Mouse (Mus musculus) kidney, embryonic 16.5 days (tissue): ENCODE results near the gene Acot7. TPM values are rescaled to one million over a fixed set of nuclear protein-coding genes. Genes with fewer than 3 reads are reported as not detected.

Source experiments
- ATAC-seq: fragments of 200-750 bp; cut with Nextera tagmentation; 2 replicates; pipeline ENCODE4 v1.8.0; 2017; ENCODE audit warnings: moderate TSS enrichment; ENCODE audit not compliant: low FRiP score, low TSS enrichment
- H3K27ac ChIP-seq: fragments of 300-500 bp; sonication (generic); 2 replicates; pipeline ENCODE4 v1.5.1; 2014; ENCODE audit warnings: low read length
- H3K27me3 ChIP-seq: fragments of 300-500 bp; sonication (generic); 2 replicates; pipeline ENCODE4 v1.6.1; 2014; ENCODE audit warnings: low read length, control low read depth, mixed read lengths; ENCODE audit not compliant: insufficient read depth
- H3K36me3 ChIP-seq: fragments of 300-500 bp; sonication (generic); 2 replicates; pipeline ENCODE4 v1.6.1; 2014; ENCODE audit warnings: low read length, control low read depth, mixed read lengths; ENCODE audit not compliant: insufficient read depth
- H3K4me1 ChIP-seq: fragments of 300-500 bp; sonication (generic); 2 replicates; pipeline ENCODE4 v1.6.1; 2014; ENCODE audit warnings: low read length, control low read depth, mixed read lengths; ENCODE audit not compliant: insufficient read depth
- H3K4me2 ChIP-seq: fragments of 300-500 bp; sonication (generic); replicated peaks from 2 replicates; pipeline ENCODE4 v1.6.1; 2014; ENCODE audit warnings: low read depth, low read length
- H3K4me3 ChIP-seq: fragments of 300-500 bp; sonication (generic); 2 replicates; pipeline ENCODE4 v1.5.1; 2014; ENCODE audit warnings: mild to moderate bottlenecking, low read length
- H3K9ac ChIP-seq: fragments of 300-500 bp; sonication (generic); replicated peaks from 2 replicates; pipeline ENCODE4 v1.6.1; 2014; ENCODE audit warnings: low read length
- H3K9me3 ChIP-seq: fragments of 300-500 bp; sonication (generic); 2 replicates; pipeline ENCODE4 v1.6.1; 2016; ENCODE audit warnings: low read length, control low read depth
- WGBS: fragments of 180-500 bp; shearing (Covaris S2); extraction: QIAGEN DNeasy Blood & Tissue Kit; methylation state at CpG from one replicate; pipeline ENCODE4 v1.1.7; 2014; 5-methylcytosine and 5-hydroxymethylcytosine counted together
- polyA plus RNA-seq: library from polyadenylated mRNA; unstranded; fragments of >200 nt; fragmentation: Nextera tagmentation; extraction: Ambion mirVana; gene quantifications from 2 replicates; pipeline ENCODE4 v1.2.1, GENCODE M21; 2015

The Acot7 gene
- polyA plus RNA-seq, 1 experiment from 2014 or later: 76.4 TPM

GRCm38 (mm10) chr4:152213760-152214480 is 36.0 kb downstream of the Acot7 start:
- WGBS: 38% methylated on average over 6 of the region's 6 CpGs
- Histone ChIP-seq H3K27me3 (no peaks in the 10 kb centered on the region), H3K4me1 (peaks cover 3% of the 10 kb centered on the region), H3K4me3 (no peak overlapping the region), H3K9me3 (no peaks in the 10 kb centered on the region), H3K36me3 (no peaks in the 10 kb centered on the region; the same call in 1 of the 2 replicates), H3K27ac (no peak overlapping the region), H3K9ac (no peak overlapping the region), H3K4me2 (no peak overlapping the region)
- ATAC-seq: peak; percentile 59; the same call in 1 of the 2 replicates

DNA sequence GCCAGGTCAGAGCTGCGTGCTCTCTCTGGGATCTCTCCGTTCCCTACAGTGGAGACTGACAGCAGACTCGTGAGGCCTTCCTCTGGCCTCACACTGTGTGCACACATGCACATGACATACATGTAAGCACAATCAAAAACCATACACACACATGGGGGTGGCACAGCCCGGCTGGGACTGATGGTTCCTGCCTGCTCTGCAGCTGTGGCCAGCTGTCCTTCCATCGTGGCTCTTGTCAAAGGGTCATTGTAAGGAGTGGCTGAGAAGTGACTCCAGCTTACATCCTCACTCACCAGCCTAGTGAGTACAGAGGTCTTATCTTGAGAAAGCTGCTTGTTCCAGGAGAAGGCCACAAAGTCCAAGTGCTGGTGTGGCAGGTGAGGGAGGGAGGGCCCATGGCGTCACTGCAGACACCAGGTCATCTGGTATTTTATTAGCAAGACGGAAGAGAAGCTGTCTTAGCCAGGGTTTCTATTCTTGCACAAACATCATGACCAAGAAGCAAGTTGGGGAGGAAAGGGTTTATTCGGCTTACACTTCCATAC is 37.0 kb downstream of the Acot7 start:
- 77% methylated on average over 8 of the region's 8 CpGs for WGBS
- Histone ChIP-seq H3K4me3 (no peak overlapping the region), H3K27ac (no peak overlapping the region), H3K4me2 (no peak overlapping the region), H3K4me1 (peaks cover 3% of the 10 kb centered on the region), H3K36me3 (no peaks in the 10 kb centered on the region; the same call in 1 of the 2 replicates), H3K27me3 (no peaks in the 10 kb centered on the region), H3K9ac (no peak overlapping the region), H3K9me3 (no peaks in the 10 kb centered on the region)
- no peak for ATAC-seq

DNA sequence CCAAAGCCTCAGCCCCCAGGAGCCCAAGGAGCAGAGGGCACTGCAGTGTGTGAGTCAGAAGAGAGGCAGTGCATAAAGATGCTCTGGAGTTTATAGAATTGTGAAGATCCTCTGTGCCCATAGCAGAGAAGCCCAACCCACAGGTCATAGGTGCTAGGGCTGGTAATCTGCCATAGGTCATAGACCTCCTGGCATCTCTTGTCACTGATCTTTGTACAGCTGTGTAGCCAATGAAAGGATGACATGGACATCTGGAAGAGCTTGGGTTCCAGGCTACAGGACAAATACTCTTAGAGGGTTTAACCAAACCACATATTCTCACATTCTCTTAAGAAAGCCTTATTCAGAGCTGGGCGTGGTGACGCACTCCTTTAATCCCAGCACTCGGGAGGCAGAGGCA is 41.7 kb downstream of the Acot7 start:
- no peak for ATAC-seq
- Histone ChIP-seq H3K9ac (no peak overlapping the region), H3K4me3 (no peak overlapping the region), H3K27ac (no peak overlapping the region), H3K9me3 (no peaks in the 10 kb centered on the region), H3K36me3 (no peaks in the 10 kb centered on the region; the same call in 1 of the 2 replicates), H3K4me1 (peaks cover 22% of the 10 kb centered on the region), H3K27me3 (no peaks in the 10 kb centered on the region), H3K4me2 (no peak overlapping the region)
- 100% methylated on average over 3 of the region's 3 CpGs for WGBS

GRCm38 (mm10) chr4:152220771-152221410 is 43.0 kb downstream of the Acot7 start:
- 66% methylated on average over 7 of the region's 7 CpGs for WGBS

DNA sequence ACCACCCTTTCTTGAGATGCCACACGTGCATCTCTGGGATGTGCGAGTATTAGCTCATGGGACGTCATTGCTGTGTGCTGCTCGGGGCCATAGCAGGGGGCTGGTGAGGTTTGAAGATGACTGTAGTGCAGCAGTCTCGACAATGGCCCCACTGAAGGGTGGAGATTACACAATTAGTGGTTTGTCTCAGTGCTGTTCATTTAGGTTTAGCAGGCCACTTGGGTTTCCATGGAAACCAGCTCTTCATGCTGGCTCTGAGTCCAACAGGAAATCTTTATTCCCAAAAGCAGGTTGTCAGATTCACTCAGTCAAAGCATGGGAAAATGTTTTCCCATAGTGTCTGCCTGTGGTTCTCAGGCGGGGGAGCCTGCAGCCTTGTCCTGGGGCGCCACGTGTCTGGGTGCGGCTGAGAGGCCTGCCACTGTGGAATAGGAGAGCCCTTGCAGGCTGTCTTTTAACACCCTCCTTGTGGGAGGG is 43.5 kb downstream of the Acot7 start:
- 47% methylated on average over 9 of the region's 9 CpGs for WGBS
- Histone ChIP-seq H3K36me3 (no peaks in the 10 kb centered on the region; the same call in 1 of the 2 replicates), H3K27ac (no peak overlapping the region), H3K9ac (no peak overlapping the region), H3K9me3 (no peaks in the 10 kb centered on the region), H3K4me2 (no peak overlapping the region), H3K27me3 (no peaks in the 10 kb centered on the region), H3K4me3 (no peak overlapping the region), H3K4me1 (peaks cover 22% of the 10 kb centered on the region)
- 0 out of 2 replicates have a peak, but pooled peaks have one; percentile 37 for ATAC-seq

More at GRCm38 (mm10) chr4:152220771-152221410, 43.0 kb downstream of the Acot7 start:
- H3K4me3 ChIP-seq: no peak overlapping the region
- H3K4me1 ChIP-seq: peaks cover 22% of the 10 kb centered on the region
- no peaks in the 10 kb centered on the region for H3K27me3 ChIP-seq
- no peak overlapping the region for H3K9ac ChIP-seq
- no peaks in the 10 kb centered on the region for H3K9me3 ChIP-seq
- no peak overlapping the region for H3K27ac ChIP-seq
- H3K36me3 ChIP-seq: no peaks in the 10 kb centered on the region; the same call in 1 of the 2 replicates
- no peak overlapping the region for H3K4me2 ChIP-seq
- ATAC-seq: no peak

DNA sequence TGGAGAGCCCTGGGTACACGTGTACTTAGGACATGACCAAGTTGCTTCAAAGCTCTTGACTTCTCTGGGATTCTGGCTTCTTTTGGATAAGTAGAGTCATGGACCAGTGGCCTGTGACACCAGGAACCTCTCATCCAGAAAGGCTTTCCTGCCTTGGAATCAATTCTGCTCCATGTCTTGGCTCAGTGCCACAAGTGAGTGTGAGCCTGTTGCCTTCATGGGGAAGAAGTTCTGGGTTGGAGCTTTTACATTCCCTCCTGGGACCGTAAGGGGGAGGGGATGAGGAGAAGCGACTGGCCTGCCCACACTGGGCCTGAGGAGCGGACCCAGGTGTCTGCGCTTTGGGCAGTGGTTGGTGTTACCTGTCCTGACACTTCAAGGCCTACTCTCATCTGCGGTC is 44.2 kb downstream of the Acot7 start:
- Histone ChIP-seq H3K27me3 (no peaks in the 10 kb centered on the region), H3K36me3 (no peaks in the 10 kb centered on the region; the same call in 1 of the 2 replicates), H3K4me2 (no peak overlapping the region), H3K27ac (no peak overlapping the region), H3K9ac (no peak overlapping the region), H3K4me1 (peaks cover 22% of the 10 kb centered on the region), H3K9me3 (no peaks in the 10 kb centered on the region), H3K4me3 (no peak overlapping the region)
- 71% methylated on average over 6 of the region's 6 CpGs for WGBS
- 0 out of 2 replicates have a peak, but pooled peaks have one; percentile 12 for ATAC-seq

- Histone ChIP-seq H3K27me3 (no peaks in the 10 kb centered on the region), H3K4me1 (peaks cover 26% of the 10 kb centered on the region), H3K27ac (no peak overlapping the region), H3K9me3 (no peaks in the 10 kb centered on the region), H3K36me3 (no peaks in the 10 kb centered on the region; the same call in 1 of the 2 replicates), H3K4me3 (no peak overlapping the region), H3K9ac (no peak overlapping the region), H3K4me2 (no peak overlapping the region)
- no peak for ATAC-seq
- 75% methylated on average over 1 of the region's 1 CpGs for WGBS
Measured at GRCm38 (mm10) chr4:152222513-152222912, 44.6 kb downstream of the Acot7 start.

DNA sequence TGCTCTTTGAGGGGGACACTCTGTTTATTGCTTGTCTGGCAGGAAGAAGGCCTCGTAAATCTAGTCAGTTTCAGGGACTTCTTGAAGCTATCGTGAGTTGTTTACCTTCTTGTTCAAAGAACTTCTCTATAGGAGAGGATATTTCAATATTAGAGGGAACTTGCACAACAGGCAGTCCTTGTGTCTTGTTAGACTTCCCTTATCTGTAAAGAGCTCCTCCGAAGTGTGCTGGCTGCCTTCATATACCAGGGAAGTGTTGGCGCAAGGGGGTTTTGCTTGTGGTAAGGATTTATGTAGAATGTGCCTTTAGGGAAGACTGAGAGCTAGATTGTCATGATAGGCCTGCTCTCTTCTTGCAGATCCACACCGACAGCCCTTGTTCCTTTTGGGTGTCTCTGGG is 46.2 kb downstream of the Acot7 start:
- Histone ChIP-seq H3K27me3 (no peaks in the 10 kb centered on the region), H3K27ac (no peak overlapping the region), H3K4me3 (no peak overlapping the region), H3K9ac (no peak overlapping the region), H3K4me2 (no peak overlapping the region), H3K9me3 (no peaks in the 10 kb centered on the region), H3K4me1 (peaks cover 36% of the 10 kb centered on the region), H3K36me3 (no peaks in the 10 kb centered on the region)
- 62% methylated on average over 5 of the region's 5 CpGs for WGBS
- ATAC-seq: no peak

DNA sequence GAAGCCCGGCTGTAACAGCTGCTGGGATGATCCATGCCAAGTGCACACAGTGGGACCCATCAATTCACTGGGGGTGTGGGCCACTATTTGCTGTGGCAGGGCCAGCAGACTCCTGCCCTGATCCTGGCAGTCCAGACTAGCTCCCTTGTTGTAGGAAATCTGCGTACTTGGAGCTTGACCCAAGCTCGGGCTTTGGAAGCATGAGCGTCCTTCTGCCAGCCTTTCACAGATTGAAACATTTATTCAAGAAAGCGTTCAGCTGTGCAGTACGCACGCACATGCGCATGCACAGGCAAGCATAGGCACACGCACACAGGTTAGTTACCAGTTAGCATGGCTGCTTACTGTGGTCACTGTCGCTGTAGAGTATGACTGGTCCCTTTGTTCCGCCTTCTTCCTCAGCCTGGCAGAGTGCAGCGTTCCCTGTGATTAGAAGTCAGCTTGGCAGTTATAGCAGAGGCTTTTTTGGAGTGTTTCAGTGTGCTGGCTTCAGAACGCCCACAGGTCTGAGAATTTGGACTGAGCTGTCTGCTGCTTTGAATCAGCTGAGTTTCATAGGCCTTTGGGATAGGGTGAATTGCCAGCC is 49.1 kb downstream of the Acot7 start:
- no peaks in the 10 kb centered on the region for H3K27me3 ChIP-seq
- WGBS: 80% methylated on average over 13 of the region's 13 CpGs
- H3K9ac ChIP-seq: no peak overlapping the region
- ATAC-seq: no peak
- no peak overlapping the region for H3K27ac ChIP-seq
- peaks cover 46% of the 10 kb centered on the region for H3K4me1 ChIP-seq
- no peak overlapping the region for H3K4me3 ChIP-seq
- no peaks in the 10 kb centered on the region for H3K9me3 ChIP-seq
- H3K36me3 ChIP-seq: no peaks in the 10 kb centered on the region
- no peak overlapping the region for H3K4me2 ChIP-seq
